Mouse (Mus musculus): ENCODE results near the gene Itgb2l. TPM values are rescaled to one million over a fixed set of nuclear protein-coding genes. Genes with fewer than 3 reads are reported as not detected.
"Not testable (repeated sequence)": the region's sequence is repeated elsewhere in the genome, so short reads cannot be mapped to it uniquely, and the experiment has no call there.

The Itgb2l gene
- polyA plus RNA-seq, 1 experiment from 2014 or later, result 0.46 TPM

DNA sequence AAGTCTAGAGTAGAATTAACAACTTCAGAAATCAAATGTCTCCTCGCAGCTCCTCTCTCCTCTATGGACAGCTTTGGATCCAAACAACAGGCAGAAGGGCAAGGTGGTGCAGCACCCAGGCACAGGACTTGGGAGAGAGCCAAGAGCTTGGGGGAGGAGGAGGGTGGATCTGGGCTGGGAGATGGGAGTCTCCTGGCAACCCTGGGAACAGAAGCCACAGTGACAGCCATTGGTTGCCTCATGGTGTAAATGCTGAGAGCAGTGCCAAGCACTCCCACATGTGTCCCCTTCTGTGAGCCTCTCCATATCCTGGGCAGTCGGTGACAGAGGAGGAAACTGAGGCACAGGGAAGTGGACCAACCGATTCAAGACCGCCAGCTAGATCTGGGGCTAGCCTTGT is 25.3 kb upstream of the Itgb2l start:
- 68% methylated on average over 4 of the region's 4 CpGs for WGBS
- Histone ChIP-seq H3K27me3 (ENCODE audit: control insufficient read depth, insufficient read depth, low read depth, low read length) (no peaks in the 10 kb centered on the region), H3K4me3 (ENCODE audit: low read length) (no peak overlapping the region), H3K36me3 (ENCODE audit: control insufficient read depth, insufficient read depth, low read length) (no peaks in the 10 kb centered on the region), H3K4me2 (ENCODE audit: low read depth, low read length) (no peak overlapping the region), H3K9me3 (ENCODE audit: control insufficient read depth, low read length) (no peaks in the 10 kb centered on the region), H3K4me1 (replicated peaks; ENCODE audit: control insufficient read depth, insufficient read depth, low read length) (peaks cover 7% of the 10 kb centered on the region; the same call in 1 of the 2 replicates), H3K9ac (ENCODE audit: low read length) (no peak overlapping the region), H3K27ac (ENCODE audit: low read length) (no peak overlapping the region)
- peak; percentile 55 for ATAC-seq (ENCODE audit: low read depth)

DNA sequence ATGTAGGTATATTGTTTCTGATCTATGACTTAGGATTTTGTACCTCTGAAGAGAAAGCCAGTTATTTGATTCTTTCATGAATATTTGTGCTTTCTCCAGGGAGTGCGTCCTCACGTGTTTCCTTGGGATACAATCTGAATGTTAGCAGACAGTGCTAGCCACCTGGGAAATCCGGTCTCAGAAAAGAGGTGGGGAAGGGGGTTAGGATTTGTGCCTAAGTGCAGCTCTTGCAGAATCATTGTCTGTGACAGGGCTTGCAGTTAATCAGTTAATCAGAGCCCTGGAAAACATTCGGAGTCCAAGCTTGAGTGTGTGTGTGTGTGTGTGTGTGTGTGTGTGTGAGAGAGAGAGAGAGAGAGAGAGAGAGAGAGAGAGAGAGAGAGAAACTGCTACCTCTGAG is 24.6 kb upstream of the Itgb2l start:
- WGBS, result 56% methylated on average over 4 of the region's 4 CpGs
- no peak overlapping the region for H3K9ac ChIP-seq (ENCODE audit: low read length)
- H3K4me3 ChIP-seq (ENCODE audit: low read length), result no peak overlapping the region
- H3K4me2 ChIP-seq (ENCODE audit: low read depth, low read length), result no peak overlapping the region
- H3K9me3 ChIP-seq (ENCODE audit: control insufficient read depth, low read length), result no peaks in the 10 kb centered on the region
- H3K4me1 ChIP-seq (replicated peaks; ENCODE audit: control insufficient read depth, insufficient read depth, low read length), result peaks cover 7% of the 10 kb centered on the region; the same call in 1 of the 2 replicates
- no peaks in the 10 kb centered on the region for H3K27me3 ChIP-seq (ENCODE audit: control insufficient read depth, insufficient read depth, low read depth, low read length)
- ATAC-seq (ENCODE audit: low read depth), result no peak
- no peaks in the 10 kb centered on the region for H3K36me3 ChIP-seq (ENCODE audit: control insufficient read depth, insufficient read depth, low read length)
- no peak overlapping the region for H3K27ac ChIP-seq (ENCODE audit: low read length)

DNA sequence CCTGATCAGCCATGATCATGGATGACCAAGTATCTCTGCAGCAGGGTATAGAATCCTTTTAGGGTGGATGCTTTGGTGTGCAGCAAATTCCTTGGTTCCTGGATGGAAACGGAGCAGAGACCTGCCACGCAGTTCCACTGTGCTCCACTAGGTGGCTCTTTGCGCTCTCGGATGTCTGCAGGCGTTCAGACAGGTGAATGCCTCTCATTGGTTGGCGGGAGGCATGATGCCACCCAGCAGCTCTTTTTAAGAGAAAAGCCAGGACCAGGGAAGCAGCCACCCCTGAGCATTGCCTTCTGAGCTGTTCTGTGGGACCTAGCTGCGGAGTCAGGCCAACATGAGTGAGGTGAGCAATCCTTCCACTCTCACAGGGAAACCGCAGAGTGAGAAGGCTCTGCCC is 24.0 kb upstream of the Itgb2l start, which contains the start of gene Pcp4:
Gene Pcp4 (plus strand): TSS at position 162 of the 400 bp plus-strand sequence.
- ATAC-seq (ENCODE audit: low read depth), result no peak; the same call in 1 of the 2 replicates
- H3K27ac ChIP-seq (ENCODE audit: low read length), result no peak within 1 kb of the TSS

DNA sequence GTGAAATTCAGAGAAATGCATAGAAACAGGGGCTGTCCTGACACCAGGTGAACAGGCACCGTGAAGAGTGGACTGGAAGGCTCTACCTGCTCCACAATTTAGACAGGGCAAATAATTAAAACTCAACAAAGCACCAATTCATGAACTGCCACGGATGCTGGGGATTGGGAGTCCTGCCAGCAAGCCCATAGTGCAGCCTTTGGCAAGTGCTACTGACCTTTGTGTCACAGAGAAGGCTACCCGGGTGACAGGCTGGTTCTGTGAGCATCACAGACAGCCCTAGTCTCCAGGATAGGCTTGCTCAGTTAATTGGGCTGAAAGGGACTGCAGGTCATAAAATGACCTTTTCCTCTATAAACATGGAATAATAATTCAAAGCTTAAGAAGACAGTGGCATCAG is 17.4 kb upstream of the Itgb2l start:
- H3K9ac ChIP-seq (ENCODE audit: low read length), result no peak overlapping the region
- ATAC-seq (ENCODE audit: low read depth), result no peak
- no peak overlapping the region for H3K27ac ChIP-seq (ENCODE audit: low read length)
- no peak overlapping the region for H3K4me3 ChIP-seq (ENCODE audit: low read length)
- H3K4me2 ChIP-seq (ENCODE audit: low read depth, low read length), result no peak overlapping the region
- no peaks in the 10 kb centered on the region for H3K36me3 ChIP-seq (ENCODE audit: control insufficient read depth, insufficient read depth, low read length)
- WGBS, result 41% methylated on average over 3 of the region's 3 CpGs
- H3K9me3 ChIP-seq (ENCODE audit: control insufficient read depth, low read length), result no peaks in the 10 kb centered on the region
- no peaks in the 10 kb centered on the region for H3K27me3 ChIP-seq (ENCODE audit: control insufficient read depth, insufficient read depth, low read depth, low read length)
- H3K4me1 ChIP-seq (replicated peaks; ENCODE audit: control insufficient read depth, insufficient read depth, low read length), result no peaks in the 10 kb centered on the region

More for the DNA sequence above, 24.0 kb upstream of the Itgb2l start, which contains the start of gene Pcp4:
- 10% methylated on average over 8 of the region's 8 CpGs for WGBS
- no peaks in the 10 kb centered on the region for H3K9me3 ChIP-seq (ENCODE audit: control insufficient read depth, low read length)
- H3K4me3 ChIP-seq (ENCODE audit: low read length), result no peak within 1 kb of the TSS
- peaks cover 3% of the 10 kb centered on the region; the same call in 1 of the 2 replicates for H3K4me1 ChIP-seq (replicated peaks; ENCODE audit: control insufficient read depth, insufficient read depth, low read length)
- H3K36me3 ChIP-seq (ENCODE audit: control insufficient read depth, insufficient read depth, low read length), result no peaks in the 10 kb centered on the region
- H3K9ac ChIP-seq (ENCODE audit: low read length), result no peak within 1 kb of the TSS
- no peaks in the 10 kb centered on the region for H3K27me3 ChIP-seq (ENCODE audit: control insufficient read depth, insufficient read depth, low read depth, low read length)
- H3K4me2 ChIP-seq (ENCODE audit: low read depth, low read length), result no peak within 1 kb of the TSS

DNA sequence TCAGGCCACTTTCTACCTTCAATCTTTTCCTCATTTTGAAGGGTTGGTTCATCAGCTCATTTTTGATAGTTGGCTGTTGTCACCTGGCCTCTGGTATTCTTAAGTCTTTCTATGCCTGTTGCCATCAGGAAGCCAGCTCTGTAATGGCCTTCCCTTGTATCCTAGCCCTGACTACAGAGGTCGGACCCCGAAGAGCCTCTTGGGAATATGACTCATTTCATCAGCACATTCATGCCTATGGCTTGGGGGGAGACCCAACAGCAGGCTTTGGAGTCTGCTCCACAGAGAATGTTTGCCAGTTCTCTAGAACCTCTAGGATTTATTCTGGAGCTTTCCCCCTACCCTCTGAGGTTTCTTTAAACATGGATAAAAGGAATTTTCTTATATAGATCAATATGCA is 15.9 kb upstream of the Itgb2l start:
- 83% methylated on average over 2 of the region's 2 CpGs for WGBS
- Histone ChIP-seq H3K4me2 (ENCODE audit: low read depth, low read length) (no peak overlapping the region), H3K4me1 (replicated peaks; ENCODE audit: control insufficient read depth, insufficient read depth, low read length) (no peaks in the 10 kb centered on the region), H3K36me3 (ENCODE audit: control insufficient read depth, insufficient read depth, low read length) (no peaks in the 10 kb centered on the region), H3K4me3 (ENCODE audit: low read length) (no peak overlapping the region), H3K27me3 (ENCODE audit: control insufficient read depth, insufficient read depth, low read depth, low read length) (no peaks in the 10 kb centered on the region), H3K9ac (ENCODE audit: low read length) (no peak overlapping the region), H3K9me3 (ENCODE audit: control insufficient read depth, low read length) (no peaks in the 10 kb centered on the region), H3K27ac (ENCODE audit: low read length) (no peak overlapping the region)
- no peak for ATAC-seq (ENCODE audit: low read depth)

DNA sequence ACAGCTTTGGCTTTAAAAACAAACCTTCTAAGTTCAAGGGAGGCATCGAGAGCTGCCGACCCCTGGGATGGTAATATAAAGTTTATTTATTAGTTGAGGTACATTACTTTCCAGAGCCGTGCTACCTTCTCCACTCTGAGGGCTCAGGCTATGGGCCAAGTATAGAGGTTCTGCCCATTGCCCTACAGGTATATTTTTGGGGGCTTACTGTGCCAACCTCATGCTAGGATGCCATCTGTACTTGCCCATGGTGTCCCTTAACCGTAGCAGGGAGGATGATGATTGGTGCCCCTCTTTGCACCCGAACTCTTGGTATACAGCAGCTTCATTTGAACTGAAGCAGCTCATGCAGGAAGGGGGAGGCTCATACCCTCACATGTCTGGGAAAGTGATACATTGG is 14.2 kb upstream of the Itgb2l start:
- WGBS, result 68% methylated on average over 5 of the region's 5 CpGs
- Histone ChIP-seq H3K9ac (ENCODE audit: low read length) (no peak overlapping the region), H3K9me3 (ENCODE audit: control insufficient read depth, low read length) (no peaks in the 10 kb centered on the region), H3K4me3 (ENCODE audit: low read length) (no peak overlapping the region), H3K36me3 (ENCODE audit: control insufficient read depth, insufficient read depth, low read length) (no peaks in the 10 kb centered on the region), H3K27ac (ENCODE audit: low read length) (no peak overlapping the region), H3K27me3 (ENCODE audit: control insufficient read depth, insufficient read depth, low read depth, low read length) (no peaks in the 10 kb centered on the region), H3K4me1 (replicated peaks; ENCODE audit: control insufficient read depth, insufficient read depth, low read length) (no peaks in the 10 kb centered on the region), H3K4me2 (ENCODE audit: low read depth, low read length) (no peak overlapping the region)
- ATAC-seq (ENCODE audit: low read depth), result no peak

DNA sequence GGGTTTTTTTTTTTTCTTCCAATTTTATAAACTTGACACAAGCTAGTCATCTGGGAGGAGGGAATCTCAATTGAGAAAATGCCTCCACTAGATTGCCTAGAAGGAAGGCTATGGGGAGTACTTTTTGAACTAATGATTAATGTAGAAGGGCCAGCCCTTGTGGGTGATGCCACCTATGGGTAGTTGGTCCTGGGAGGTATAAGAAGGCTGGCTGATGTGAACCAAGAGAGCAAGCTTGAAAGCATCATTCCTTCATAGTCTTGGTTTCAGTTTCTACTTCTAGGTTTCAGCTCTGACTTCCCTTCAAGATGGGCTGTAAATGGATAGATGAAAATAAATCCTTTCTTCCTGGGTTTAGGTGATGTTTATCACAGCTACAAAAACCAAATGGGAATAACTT is 10.7 kb upstream of the Itgb2l start:
- no peak for ATAC-seq (ENCODE audit: low read depth)
- Histone ChIP-seq H3K4me2 (ENCODE audit: low read depth, low read length) (no peak overlapping the region), H3K4me1 (replicated peaks; ENCODE audit: control insufficient read depth, insufficient read depth, low read length) (no peaks in the 10 kb centered on the region), H3K9ac (ENCODE audit: low read length) (no peak overlapping the region), H3K4me3 (ENCODE audit: low read length) (no peak overlapping the region), H3K36me3 (ENCODE audit: control insufficient read depth, insufficient read depth, low read length) (no peaks in the 10 kb centered on the region), H3K9me3 (ENCODE audit: control insufficient read depth, low read length) (no peaks in the 10 kb centered on the region), H3K27me3 (ENCODE audit: control insufficient read depth, insufficient read depth, low read depth, low read length) (no peaks in the 10 kb centered on the region), H3K27ac (ENCODE audit: low read length) (no peak overlapping the region)

DNA sequence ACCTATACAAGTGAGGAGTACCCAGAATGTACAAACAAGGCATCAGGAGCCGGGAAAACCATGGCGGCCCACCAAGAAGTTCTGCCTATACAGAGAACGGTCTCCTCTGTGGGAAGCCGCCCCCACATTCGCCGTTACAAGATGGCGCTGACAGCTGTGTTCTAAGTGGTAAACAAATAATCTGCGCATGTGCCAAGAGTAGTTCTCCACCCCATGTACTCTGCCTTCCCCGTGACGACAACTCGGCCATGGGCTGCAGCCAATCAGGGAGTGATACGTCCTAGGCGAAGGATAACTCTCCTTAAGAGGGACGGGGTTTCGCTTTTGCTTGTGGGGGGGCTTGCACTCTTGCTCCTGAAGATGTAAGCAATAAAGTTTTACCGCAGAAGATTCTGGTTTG is 7.5 kb upstream of the Itgb2l start:
- not testable (repeated sequence) for H3K36me3 ChIP-seq (ENCODE audit: control insufficient read depth, insufficient read depth, low read length); H3K27ac ChIP-seq (ENCODE audit: low read length); H3K4me2 ChIP-seq (ENCODE audit: low read depth, low read length); H3K9me3 ChIP-seq (ENCODE audit: control insufficient read depth, low read length); H3K9ac ChIP-seq (ENCODE audit: low read length); H3K27me3 ChIP-seq (ENCODE audit: control insufficient read depth, insufficient read depth, low read depth, low read length); ATAC-seq (ENCODE audit: low read depth); H3K4me1 ChIP-seq (replicated peaks; ENCODE audit: control insufficient read depth, insufficient read depth, low read length); H3K4me3 ChIP-seq (ENCODE audit: low read length)
- 90% methylated on average over 12 of the region's 16 CpGs for WGBS

DNA sequence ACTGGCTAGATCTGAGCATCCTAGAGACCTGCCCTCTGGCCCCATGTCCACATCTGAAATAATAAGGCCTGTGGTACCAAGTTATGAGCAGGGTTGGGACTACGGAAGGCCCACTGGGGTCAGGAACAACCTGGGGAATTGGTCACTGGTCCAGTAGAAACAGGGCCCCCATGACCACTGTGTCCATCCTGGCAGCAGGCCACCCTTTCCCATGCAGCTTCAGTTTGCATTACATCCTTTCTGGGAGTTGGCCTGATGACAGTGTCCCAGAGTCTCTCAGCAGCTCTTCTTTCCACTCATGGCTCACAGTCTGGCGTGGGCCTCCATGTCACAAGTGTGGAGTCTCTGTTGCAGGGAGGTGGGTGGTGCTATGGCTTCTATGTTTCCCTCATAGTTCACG is 1.6 kb downstream of the Itgb2l start:
- no peak for ATAC-seq (ENCODE audit: low read depth)
- Histone ChIP-seq H3K4me1 (replicated peaks; ENCODE audit: control insufficient read depth, insufficient read depth, low read length) (no peaks in the 10 kb centered on the region), H3K9ac (ENCODE audit: low read length) (no peak overlapping the region), H3K4me2 (ENCODE audit: low read depth, low read length) (no peak overlapping the region), H3K27me3 (ENCODE audit: control insufficient read depth, insufficient read depth, low read depth, low read length) (no peaks in the 10 kb centered on the region), H3K4me3 (ENCODE audit: low read length) (no peak overlapping the region), H3K9me3 (ENCODE audit: control insufficient read depth, low read length) (no peaks in the 10 kb centered on the region), H3K36me3 (ENCODE audit: control insufficient read depth, insufficient read depth, low read length) (no peaks in the 10 kb centered on the region), H3K27ac (ENCODE audit: low read length) (no peak overlapping the region)
- WGBS, result 79% methylated on average over 3 of the region's 3 CpGs

DNA sequence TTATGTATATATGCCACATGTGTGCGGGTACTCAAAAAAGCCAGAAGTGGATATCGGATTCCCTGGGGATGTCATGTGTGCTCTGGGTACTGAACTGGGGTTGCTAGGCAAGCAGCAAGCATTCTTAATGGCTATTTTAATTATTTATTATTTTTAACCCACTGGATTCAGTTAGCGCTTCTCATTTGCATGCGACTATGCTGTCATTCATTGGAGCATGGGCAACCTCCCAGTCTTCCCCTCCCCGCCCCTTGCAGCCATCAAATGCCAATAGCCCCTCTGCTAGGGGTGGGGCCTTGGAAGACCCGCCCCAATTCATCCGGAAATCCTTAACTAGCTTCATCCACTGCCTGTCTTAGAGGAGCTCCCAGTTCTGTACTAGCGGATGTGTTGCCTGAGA is 2.5 kb downstream of the Itgb2l start:
- ATAC-seq (ENCODE audit: low read depth), result no peak
- no peaks in the 10 kb centered on the region for H3K9me3 ChIP-seq (ENCODE audit: control insufficient read depth, low read length)
- H3K27ac ChIP-seq (ENCODE audit: low read length), result no peak overlapping the region
- H3K36me3 ChIP-seq (ENCODE audit: control insufficient read depth, insufficient read depth, low read length), result no peaks in the 10 kb centered on the region
- no peak overlapping the region for H3K4me3 ChIP-seq (ENCODE audit: low read length)
- no peaks in the 10 kb centered on the region for H3K4me1 ChIP-seq (replicated peaks; ENCODE audit: control insufficient read depth, insufficient read depth, low read length)
- WGBS, result 79% methylated on average over 8 of the region's 8 CpGs
- no peak overlapping the region for H3K9ac ChIP-seq (ENCODE audit: low read length)
- no peak overlapping the region for H3K4me2 ChIP-seq (ENCODE audit: low read depth, low read length)
- no peaks in the 10 kb centered on the region for H3K27me3 ChIP-seq (ENCODE audit: control insufficient read depth, insufficient read depth, low read depth, low read length)
